ENCODE assay signal across 28 mouse cellular contexts in the genomic region with DNA sequence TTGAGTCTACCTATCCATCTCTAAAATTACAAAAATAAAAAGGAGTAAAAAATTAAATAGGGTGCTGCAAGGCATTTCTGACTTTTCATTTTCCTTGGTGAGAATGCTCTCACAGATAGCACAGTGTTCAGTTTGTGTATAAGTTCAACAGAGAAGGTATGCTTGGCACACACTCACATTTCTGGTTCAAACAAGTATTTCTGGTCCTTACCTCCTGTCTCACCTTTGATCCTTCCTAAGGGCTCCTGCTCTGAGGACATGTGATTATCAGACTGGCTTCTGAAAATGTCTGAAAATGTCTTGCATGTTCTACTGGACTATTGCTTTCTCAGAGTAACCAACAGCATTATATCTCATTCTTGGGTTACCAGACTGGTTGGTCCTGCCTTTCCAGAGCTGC. TPM values are rescaled to one million over a fixed set of nuclear protein-coding genes. Genes with fewer than 3 reads are reported as not detected.
DNase-seq lines count a peak whose midpoint lies in the region; ATAC-seq and TF ChIP-seq lines count a peak whose summit lies in the region.
"Had no signal": no experiment of that assay in that cellular context is flagged by ENCODE, and none has a peak within 500 bp of the region (broad histone marks: within the 10 kb centered on the region; RNA-seq: fewer than 3 reads in every experiment).

No protein-coding gene starts in this region.

- H3K4me1 ChIP-seq in kidney, adult 2 months (ENCODE audit: control insufficient read depth, insufficient read depth, low read length): peaks cover 7% of the 10 kb centered on the region; the same call in 1 of the 2 replicates
- H3K4me1 ChIP-seq in kidney, postnatal 0 days (replicated peaks; ENCODE audit: insufficient read depth, low read length): 0 out of 2 replicates have a peak, but pooled peaks cover 4% of the 10 kb centered on the region
- H3K4me1 ChIP-seq: embryonic facial prominence, embryonic 15.5 days; forebrain, embryonic 10.5 days; heart, embryonic 12.5 days had no signal

- no peaks in the 10 kb centered on the region for H3K9me3 ChIP-seq in kidney, postnatal 0 days (replicated peaks; ENCODE audit: low read length)
- H3K9me3 ChIP-seq: embryonic facial prominence, embryonic 15.5 days; forebrain, embryonic 10.5 days; heart, embryonic 12.5 days had no signal

- ATAC-seq in kidney, postnatal 0 days (replicated peaks; ENCODE audit: low FRiP score, low read depth): 0 out of 2 replicates have a peak, but pooled peaks have one; percentile 21
- ATAC-seq: CD4-positive, CD25-positive, alpha-beta regulatory T cell, adult 4 months; forebrain, embryonic 14.5 days had no signal

- no peak overlapping the region for H3K27ac ChIP-seq in kidney, adult 2 months (ENCODE audit: insufficient read depth, low read depth, low read length)
- peak overlapping the region; percentile 42; the same call in 1 of the 2 replicates for H3K27ac ChIP-seq in kidney, postnatal 0 days
- H3K27ac ChIP-seq: embryonic facial prominence, embryonic 15.5 days; forebrain, embryonic 10.5 days; gastrocnemius, adult 2 months had no signal

- H3K4me2 ChIP-seq in kidney, postnatal 0 days (ENCODE audit: low read length): no peak overlapping the region
- H3K4me2 ChIP-seq: embryonic facial prominence, embryonic 15.5 days; heart, embryonic 12.5 days had no signal

- no peak for TF ChIP-seq POLR2A in kidney, adult 2 months (IDR thresholded peaks at IDR 0.05; ENCODE audit: low read depth, low read length)

- TF ChIP-seq CTCF in kidney, adult 2 months (conservative IDR thresholded peaks at IDR 0.05; ENCODE audit: insufficient read depth, insufficient read length, low read depth, low read length): no peak
- TF ChIP-seq CTCF in kidney, postnatal 0 days (IDR thresholded peaks at IDR 0.05; ENCODE audit: low read depth): no peak

- H3K36me3 ChIP-seq in kidney, adult 2 months (ENCODE audit: control insufficient read depth, insufficient read depth, low read length): no peaks in the 10 kb centered on the region
- H3K36me3 ChIP-seq in kidney, postnatal 0 days (ENCODE audit: insufficient read depth, low read length): no peaks in the 10 kb centered on the region
- H3K36me3 ChIP-seq: embryonic facial prominence, embryonic 15.5 days; forebrain, embryonic 10.5 days; G1E; heart, embryonic 12.5 days had no signal

- no peak overlapping the region for H3K4me3 ChIP-seq in kidney, adult 2 months (ENCODE audit: insufficient read depth, low read depth, low read length)
- no peak overlapping the region for H3K4me3 ChIP-seq in kidney, postnatal 0 days (replicated peaks; ENCODE audit: low read depth, low read length)
- H3K4me3 ChIP-seq: embryonic facial prominence, embryonic 15.5 days; erythroblast, embryonic 14.5 days; forebrain, embryonic 10.5 days; gastrocnemius, adult 2 months; heart, embryonic 12.5 days had no signal

- peak; percentile 28 for DNase-seq in kidney, adult 2 months
- DNase-seq in kidney, postnatal 4 days: no peak
- no peak for DNase-seq in kidney, postnatal 0 days (ENCODE audit: low spot score)
- no peak for DNase-seq in kidney, adult 18-20 months
- peak; percentile 49 for DNase-seq in urinary bladder, postnatal 14 days (ENCODE audit: low spot score)
- no peak for DNase-seq in urinary bladder, adult 2 months (ENCODE audit: low spot score)
- DNase-seq in layer of hippocampus, adult 18-20 months (ENCODE audit: low spot score in 2 of 2): no peak
- DNase-seq: adrenal gland, adult 8-10 months; adrenal gland, postnatal 36 days; B cell, adult 2 months; cerebellum, adult 2 months; cerebellum, postnatal 10 days; embryo, embryonic 11 days; gastrocnemius, adult 2 months; gastrocnemius, postnatal 25 days had no signal

- no peak overlapping the region for H3K9ac ChIP-seq in kidney, postnatal 0 days (ENCODE audit: low read depth, low read length)
- H3K9ac ChIP-seq: embryonic facial prominence, embryonic 15.5 days; heart, embryonic 12.5 days had no signal

- H3K27me3 ChIP-seq in kidney, adult 2 months (replicated peaks; ENCODE audit: control insufficient read depth, insufficient read depth, low read length): no peaks in the 10 kb centered on the region
- H3K27me3 ChIP-seq in kidney, postnatal 0 days (ENCODE audit: insufficient read depth, low read length): no peaks in the 10 kb centered on the region
- H3K27me3 ChIP-seq: embryonic facial prominence, embryonic 15.5 days; heart, embryonic 12.5 days had no signal

RNA-seq across cellular contexts. Expression of gene Cldn8, which starts 7.2 kb away (rescaled TPM):
- polyA plus RNA-seq in kidney, adult 2 months (2012; rRNA removed): 46.8 and 49.4 TPM in 2 replicates
- polyA plus RNA-seq in kidney, postnatal 0 days (2015; fragmentation: Nextera tagmentation; extraction: Ambion mirVana): 210 and 219 TPM in 2 replicates
- 61.8 and 94.6 TPM in 2 replicates for polyA plus RNA-seq in urinary bladder, adult 2 months (2012; rRNA removed)
- not detected for total RNA-seq in layer of hippocampus, adult 18-20 months (2021)
- total RNA-seq: adrenal gland, adult 8-10 months; adrenal gland, postnatal 36 days; common myeloid progenitor, adult 5-6 weeks; G1E; gastrocnemius, adult 2 months; gastrocnemius, postnatal 25 days; granulocyte monocyte progenitor cell, adult 5-6 weeks; heart, adult 8-10 months; heart, postnatal 25 days had no signal
- polyA plus RNA-seq: CD4-positive, CD25-positive, alpha-beta regulatory T cell, adult 4 months; cerebellum, adult 2 months; erythroblast, embryonic 14.5 days; forebrain, embryonic 14.5 days; G1E had no signal

RNA-seq across cellular contexts. Expression of gene Krtap24-1, which starts 41.9 kb away (rescaled TPM):
- polyA plus RNA-seq in kidney, adult 2 months (2012; rRNA removed): not detected in 2 replicates
- not detected in 2 replicates for polyA plus RNA-seq in kidney, postnatal 0 days (2015; fragmentation: Nextera tagmentation; extraction: Ambion mirVana)
- polyA plus RNA-seq in urinary bladder, adult 2 months (2012; rRNA removed): not detected in 2 replicates
- not detected for total RNA-seq in layer of hippocampus, adult 18-20 months (2021)
- total RNA-seq: adrenal gland, adult 8-10 months; adrenal gland, postnatal 36 days; common myeloid progenitor, adult 5-6 weeks; G1E; gastrocnemius, adult 2 months; gastrocnemius, postnatal 25 days; granulocyte monocyte progenitor cell, adult 5-6 weeks; heart, adult 8-10 months; heart, postnatal 25 days had no signal
- polyA plus RNA-seq: CD4-positive, CD25-positive, alpha-beta regulatory T cell, adult 4 months; cerebellum, adult 2 months; embryonic facial prominence, embryonic 11.5 days; erythroblast, embryonic 14.5 days; forebrain, embryonic 10.5 days; forebrain, embryonic 14.5 days; G1E; heart, embryonic 12.5 days; heart, embryonic 16.5 days had no signal

RNA-seq across cellular contexts. Expression of gene 2310079G19Rik, which starts 57.3 kb away (rescaled TPM):
- not detected in 2 replicates for polyA plus RNA-seq in kidney, adult 2 months (2012; rRNA removed)
- not detected in 2 replicates for polyA plus RNA-seq in kidney, postnatal 0 days (2015; fragmentation: Nextera tagmentation; extraction: Ambion mirVana)
- polyA plus RNA-seq in urinary bladder, adult 2 months (2012; rRNA removed): not detected in 2 replicates
- total RNA-seq in layer of hippocampus, adult 18-20 months (2021): not detected
- total RNA-seq: adrenal gland, adult 8-10 months; adrenal gland, postnatal 36 days; common myeloid progenitor, adult 5-6 weeks; gastrocnemius, adult 2 months; gastrocnemius, postnatal 25 days; granulocyte monocyte progenitor cell, adult 5-6 weeks; heart, adult 8-10 months; heart, postnatal 25 days had no signal
- polyA plus RNA-seq: CD4-positive, CD25-positive, alpha-beta regulatory T cell, adult 4 months; cerebellum, adult 2 months; embryonic facial prominence, embryonic 11.5 days; embryonic facial prominence, embryonic 15.5 days; erythroblast, embryonic 14.5 days; forebrain, embryonic 10.5 days; forebrain, embryonic 14.5 days; G1E; heart, embryonic 12.5 days; heart, embryonic 16.5 days had no signal

Comparison
In these comparisons a context has a peak if more than half of its experiments do, and no peak if none do; other contexts are left out.
1. DNase-seq: peak in kidney, adult 2 months (single experiment) and urinary bladder, postnatal 14 days (single experiment); none in kidney, postnatal 4 days (0 of 2), kidney, postnatal 0 days (single experiment), kidney, adult 18-20 months (single experiment), urinary bladder, adult 2 months (single experiment) and layer of hippocampus, adult 18-20 months (0 of 2).